Mouse (Mus musculus): ENCODE results near the gene Ldlrap1.
"Not testable (repeated sequence)": the region's sequence is repeated elsewhere in the genome, so short reads cannot be mapped to it uniquely, and the experiment has no call there.

Ldlrap1 gene

GRCm38 (mm10) chr4:134767426-134768225 lies at the start of gene Ldlrap1:
Ldlrap1 (minus strand) TSS chr4:134768024.
- peak; percentile 77 for DNase-seq

GRCm38 (mm10) chr4:134814229-134814571 lies 46.4 kb upstream of the Ldlrap1 start:
- DNase-seq: no peak

DNA sequence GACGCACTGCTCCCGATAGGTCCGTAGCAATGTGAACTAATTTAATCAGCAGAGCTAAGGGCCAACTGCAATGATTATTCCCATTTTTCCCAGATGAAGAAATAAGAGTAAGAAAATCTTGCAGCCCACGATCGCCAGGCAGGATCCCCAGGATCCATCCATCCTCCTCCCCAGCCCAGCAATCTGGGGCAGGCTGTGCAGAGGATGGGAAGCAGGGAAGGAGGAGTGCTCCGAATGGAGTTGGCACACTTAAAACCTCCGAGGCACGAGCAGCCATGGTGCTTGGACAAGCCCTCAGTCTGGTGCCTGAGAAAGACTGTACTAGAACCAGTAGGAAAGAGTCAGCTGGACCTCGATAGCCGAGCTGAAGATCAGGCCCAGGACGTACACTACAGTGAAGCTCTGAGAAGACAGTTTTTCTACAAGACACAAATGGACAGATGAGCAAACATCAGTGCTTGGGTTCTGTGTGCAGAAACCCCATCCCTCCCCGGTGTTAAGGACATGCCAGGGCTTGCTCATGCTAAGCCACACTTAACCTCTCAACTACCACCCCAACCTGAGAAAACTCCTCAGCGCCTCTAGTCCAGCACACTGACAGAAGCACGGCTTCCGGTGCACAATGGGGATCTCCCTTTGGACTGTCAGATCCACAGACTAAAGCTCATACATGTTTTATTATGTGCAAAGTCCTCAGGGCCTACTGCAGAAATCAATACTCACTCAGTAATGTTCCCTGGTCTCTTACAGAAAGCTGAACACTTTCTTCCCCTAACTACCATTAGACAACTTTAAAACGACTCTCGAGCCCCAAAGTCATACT lies 45.8 kb upstream of the Ldlrap1 start:
- DNase-seq: no peak

GRCm38 (mm10) chr4:134804765-134805164 lies 36.9 kb upstream of the Ldlrap1 start:
- peak; percentile 69 for DNase-seq

- no peak for DNase-seq
These were observed 34.9 kb upstream of the Ldlrap1 start for GRCm38 (mm10) chr4:134802765-134803164.

GRCm38 (mm10) chr4:134802155-134802554 lies 34.3 kb upstream of the Ldlrap1 start:
- no peak for DNase-seq

DNA sequence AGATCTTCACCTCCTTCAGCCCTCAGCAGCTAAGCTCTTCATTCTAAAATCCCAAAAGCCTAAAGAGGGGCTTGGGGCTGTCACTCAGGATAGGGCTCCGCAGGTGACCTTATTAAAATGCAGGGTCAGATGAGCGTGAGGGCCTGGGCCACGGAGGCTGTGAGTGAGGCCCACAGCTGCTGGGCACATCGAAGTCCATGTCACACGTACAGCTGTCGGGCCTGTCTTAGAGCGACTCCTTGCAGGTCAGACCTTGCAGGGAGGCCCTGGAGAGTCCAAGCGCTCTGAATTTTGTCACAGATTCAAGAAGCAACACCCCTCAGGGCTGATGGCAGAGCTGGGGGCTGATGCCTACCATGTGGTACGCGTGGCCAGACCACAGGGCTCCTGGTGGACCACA lies 32.9 kb upstream of the Ldlrap1 start:
- no peak for DNase-seq

GRCm38 (mm10) chr4:134800098-134800497 lies 32.3 kb upstream of the Ldlrap1 start:
- DNase-seq: no peak

GRCm38 (mm10) chr4:134799272-134799671 lies 31.4 kb upstream of the Ldlrap1 start:
- peak; percentile 69 for DNase-seq

GRCm38 (mm10) chr4:134798861-134799260 lies 31.0 kb upstream of the Ldlrap1 start:
- DNase-seq: no peak

GRCm38 (mm10) chr4:134797621-134798020 lies 29.8 kb upstream of the Ldlrap1 start:
- no peak for DNase-seq

DNA sequence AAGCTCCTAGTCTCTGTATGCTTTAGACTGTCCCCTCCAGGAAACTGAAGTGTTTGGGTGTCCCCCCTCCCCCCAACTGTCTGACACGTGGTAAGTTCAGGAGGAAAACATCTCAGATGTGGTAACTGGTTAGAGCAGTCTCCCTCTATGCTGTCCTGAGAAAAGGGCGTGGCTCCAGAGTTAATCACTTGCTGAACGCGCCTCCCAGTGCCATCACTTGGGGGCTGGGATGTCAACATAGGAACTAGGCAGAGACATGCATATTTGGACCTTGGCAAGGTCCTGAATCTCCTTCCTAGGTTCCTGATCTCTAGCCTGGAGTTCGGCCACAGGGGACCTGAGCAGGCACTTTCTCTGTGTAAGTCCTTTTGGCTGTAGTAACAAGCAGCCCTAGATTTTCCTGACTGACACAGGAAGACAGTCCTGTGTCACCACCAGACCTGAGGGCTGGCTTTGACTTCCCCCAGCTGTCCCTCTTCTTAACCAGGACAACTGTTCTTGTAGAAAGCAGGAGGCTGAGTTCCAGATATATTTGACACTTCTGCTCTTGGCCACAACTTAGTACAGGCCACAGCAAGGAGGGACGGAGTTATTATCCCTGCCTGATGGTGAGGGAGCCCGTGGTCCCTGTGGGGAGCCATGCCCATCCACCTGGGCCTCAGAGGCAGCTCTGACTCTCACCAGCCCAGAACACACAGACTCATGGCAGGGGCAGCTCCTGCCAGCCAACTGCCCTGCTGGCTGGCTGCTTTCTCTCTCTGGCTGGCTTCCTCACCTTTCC lies 28.9 kb upstream of the Ldlrap1 start:
- peak; percentile 80 for DNase-seq

- no peak for DNase-seq
These were observed 28.1 kb upstream of the Ldlrap1 start for GRCm38 (mm10) chr4:134795819-134796485.

GRCm38 (mm10) chr4:134794959-134795358 lies 27.1 kb upstream of the Ldlrap1 start:
- not testable (repeated sequence) for DNase-seq

DNA sequence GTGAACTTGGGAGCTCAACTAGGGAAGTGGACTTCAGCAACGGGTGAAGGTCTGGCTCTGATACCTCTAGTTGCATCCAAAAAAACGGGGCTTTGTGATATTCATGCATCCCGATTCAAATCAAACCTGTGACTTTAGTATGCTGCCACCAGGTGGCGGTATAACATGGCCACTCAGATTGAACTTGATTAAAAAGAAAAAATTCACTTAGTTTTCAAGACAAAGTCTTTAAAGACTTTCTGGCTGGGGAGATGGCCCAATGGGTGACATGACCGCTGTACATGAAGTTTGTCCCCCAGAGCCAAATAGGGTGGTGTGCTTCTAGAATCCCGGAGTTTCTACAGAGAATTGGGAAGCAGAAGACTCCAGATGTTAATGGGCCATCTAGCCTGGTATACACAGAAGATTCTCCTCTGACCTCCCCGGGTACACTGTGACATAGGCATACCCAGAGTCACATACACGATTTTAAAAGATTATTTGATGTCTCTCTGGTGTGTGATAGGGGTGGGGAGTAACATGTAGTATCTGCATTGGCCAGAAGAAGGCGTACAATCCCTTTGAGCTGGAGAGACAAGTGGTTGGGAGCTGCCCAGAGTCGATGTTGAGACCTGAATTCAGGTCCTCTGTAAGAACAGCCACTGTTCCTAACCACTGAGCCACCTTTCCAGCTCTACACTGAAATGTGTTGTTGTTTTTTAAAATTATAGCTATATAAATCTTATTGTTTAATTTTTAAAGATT lies 25.6 kb upstream of the Ldlrap1 start:
- no peak for DNase-seq

DNA sequence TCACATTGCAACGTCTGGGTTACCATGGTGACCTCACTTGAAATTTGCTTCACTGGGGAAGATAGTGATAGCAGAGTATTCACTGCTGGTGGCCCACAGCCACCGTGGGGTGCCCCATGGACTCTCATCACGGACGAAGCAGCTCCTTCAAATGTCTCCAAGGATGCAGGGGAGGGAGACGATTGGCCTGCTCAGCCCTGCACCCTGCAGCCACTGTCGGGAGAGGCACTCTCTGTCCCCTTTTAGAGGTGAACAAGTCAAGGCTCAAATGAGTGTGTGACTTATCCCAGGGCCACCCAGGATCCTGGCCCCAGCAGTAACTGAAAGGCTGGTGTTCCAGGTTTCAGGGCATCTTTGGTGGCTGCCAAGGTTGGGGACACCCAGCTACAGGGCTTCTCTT lies 23.9 kb upstream of the Ldlrap1 start:
- no peak for DNase-seq

GRCm38 (mm10) chr4:134786946-134787345 lies 19.1 kb upstream of the Ldlrap1 start:
- peak; percentile 6 for DNase-seq

- DNase-seq: no peak
These were observed 16.9 kb upstream of the Ldlrap1 start for GRCm38 (mm10) chr4:134784701-134785100.

DNA sequence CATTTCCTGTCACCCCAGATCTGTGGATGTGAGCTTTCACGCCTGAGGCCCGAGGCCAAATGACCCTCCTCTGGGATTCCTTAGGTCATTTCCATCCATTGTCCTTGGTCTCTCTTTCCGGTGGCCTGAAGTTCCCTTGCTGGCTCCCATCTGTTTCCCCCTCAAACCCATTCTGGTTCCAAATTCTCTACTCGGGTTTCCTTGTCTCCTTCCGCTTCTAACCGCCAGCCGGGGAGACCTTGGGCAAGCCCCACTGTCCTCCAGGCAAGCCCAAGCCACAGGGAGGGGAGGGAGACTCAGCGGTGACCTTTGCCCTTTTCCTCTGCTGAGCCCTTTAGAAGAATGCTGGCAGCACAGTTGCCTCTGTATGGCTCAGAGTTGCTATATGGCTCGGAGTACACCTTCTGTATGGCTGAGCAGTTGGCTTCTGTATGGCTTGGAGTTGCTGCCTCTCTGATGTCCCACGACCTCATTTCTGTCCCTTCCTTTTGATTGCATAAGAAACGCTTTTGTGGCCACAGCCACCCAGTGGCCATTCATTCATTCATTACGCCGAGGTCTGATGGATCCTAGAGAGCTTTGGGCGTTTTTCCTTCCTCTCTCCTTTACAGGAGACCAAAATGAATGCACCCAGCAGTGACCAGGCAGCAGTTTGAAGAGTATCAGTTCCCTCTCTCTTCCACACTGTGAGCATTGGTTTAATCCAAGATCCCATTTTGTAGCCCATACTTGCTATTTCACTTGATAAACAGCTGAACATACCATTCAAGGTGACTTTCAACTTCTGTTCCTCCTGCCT lies 11.5 kb upstream of the Ldlrap1 start:
- no peak for DNase-seq

DNA sequence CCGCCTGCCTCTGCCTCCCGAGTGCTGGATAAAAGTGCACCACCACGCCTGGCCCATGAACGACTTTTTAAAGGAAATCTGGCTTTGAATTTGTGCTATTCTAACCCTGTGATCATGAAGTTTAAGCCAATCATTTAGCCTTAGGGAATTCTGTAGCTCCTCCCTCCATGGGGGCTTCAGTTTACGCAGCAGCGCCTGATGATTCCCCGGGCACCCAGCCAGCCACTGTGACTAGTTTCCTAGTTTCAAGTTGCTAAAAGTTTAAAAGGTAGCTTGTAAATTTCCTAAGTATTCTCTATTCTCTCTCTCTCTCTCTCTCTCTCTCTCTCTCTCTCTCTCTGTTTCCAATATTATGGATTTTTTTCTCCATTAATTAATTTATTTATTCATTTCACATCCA lies 8.4 kb upstream of the Ldlrap1 start:
- DNase-seq: no peak
